Mouse (Mus musculus) midbrain, embryonic 14.5 days (tissue): ENCODE data around the gene Rgs2. TPM values are rescaled to one million over a fixed set of nuclear protein-coding genes. Genes with fewer than 3 reads are reported as not detected.

Experiments used
- ATAC-seq: fragments of 200-750 bp; cut with Nextera tagmentation; 2 replicates; pipeline ENCODE4 v1.8.0; 2017; ENCODE audit warnings: moderate number of reproducible peaks, moderate library complexity; ENCODE audit not compliant: low FRiP score, low TSS enrichment
- DNase-seq: peaks from one replicate; pipeline ENCODE4 v3.0.0-alpha.2; 2015
- H3K27ac ChIP-seq: fragments of 300-500 bp; sonication (generic); replicated peaks from 2 replicates; pipeline ENCODE4 v1.5.1; 2014; ENCODE audit warnings: mild to moderate bottlenecking, low read depth, low read length, moderate library complexity
- H3K27me3 ChIP-seq: fragments of 300-500 bp; sonication (generic); 2 replicates; pipeline ENCODE4 v1.6.1; 2014; ENCODE audit warnings: low read length, control low read depth, mixed read lengths; ENCODE audit not compliant: control insufficient read depth, insufficient read depth
- H3K36me3 ChIP-seq: fragments of 300-500 bp; sonication (generic); 2 replicates; pipeline ENCODE4 v1.6.1; 2014; ENCODE audit warnings: low read length, control low read depth; ENCODE audit not compliant: control insufficient read depth, insufficient read depth
- H3K4me1 ChIP-seq: fragments of 300-500 bp; sonication (generic); 2 replicates; pipeline ENCODE4 v1.6.1; 2014; ENCODE audit warnings: mild to moderate bottlenecking, antibody characterized with exemption, low read length, control low read depth; ENCODE audit not compliant: control insufficient read depth, insufficient read depth
- H3K4me2 ChIP-seq: fragments of 300-500 bp; sonication (generic); 2 replicates; pipeline ENCODE4 v1.6.1; 2014; ENCODE audit warnings: mild to moderate bottlenecking, low read length, moderate library complexity
- H3K4me3 ChIP-seq: fragments of 300-500 bp; sonication (generic); replicated peaks from 2 replicates; pipeline ENCODE4 v1.5.1; 2014; ENCODE audit warnings: low read depth, low read length
- H3K9ac ChIP-seq: fragments of 300-500 bp; sonication (generic); replicated peaks from 2 replicates; pipeline ENCODE4 v1.6.1; 2014; ENCODE audit warnings: mild to moderate bottlenecking, low read length, moderate library complexity
- H3K9me3 ChIP-seq: fragments of 300-500 bp; sonication (generic); 2 replicates; pipeline ENCODE4 v1.6.1; 2016; ENCODE audit warnings: low read length, control low read depth, mixed read lengths; ENCODE audit not compliant: control insufficient read depth
- WGBS: fragments of 180-500 bp; shearing (Covaris S2); extraction: QIAGEN DNeasy Blood & Tissue Kit; methylation state at CpG from one replicate; pipeline ENCODE4 v1.1.7; 2014; 5-methylcytosine and 5-hydroxymethylcytosine counted together
- polyA plus RNA-seq: library from polyadenylated mRNA; unstranded; fragments of >200 nt; fragmentation: Nextera tagmentation; extraction: Ambion mirVana; gene quantifications from 2 replicates; pipeline ENCODE4 v1.2.1, GENCODE M21; 2014

Rgs2 gene
- polyA plus RNA-seq, 1 experiment from 2014 or later, result 132 TPM

DNA sequence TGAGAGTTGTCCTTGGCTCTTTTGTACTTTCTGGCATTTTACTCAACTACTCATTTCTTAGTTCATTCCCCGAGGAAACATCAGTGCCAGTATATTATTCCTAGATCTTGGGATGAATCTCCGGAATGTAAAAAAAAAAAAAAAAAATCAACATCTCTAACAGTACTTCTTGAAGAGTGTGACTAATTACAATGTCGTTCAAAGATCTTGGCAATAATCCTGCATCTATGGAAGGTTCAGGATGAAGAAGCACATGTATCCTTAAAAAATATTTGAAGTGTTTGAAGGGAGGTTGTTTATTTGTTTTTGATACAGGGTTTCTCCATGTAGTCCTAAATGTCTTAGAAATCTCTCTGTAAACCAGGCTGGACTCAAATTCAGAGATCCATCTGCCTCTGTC lies 41.7 kb downstream of the Rgs2 start:
- H3K4me2 ChIP-seq, result no peak overlapping the region
- H3K9ac ChIP-seq, result no peak overlapping the region
- H3K27me3 ChIP-seq, result no peaks in the 10 kb centered on the region
- 68% methylated on average over 3 of the region's 3 CpGs for WGBS
- no peak for DNase-seq
- H3K9me3 ChIP-seq, result no peaks in the 10 kb centered on the region
- no peaks in the 10 kb centered on the region for H3K4me1 ChIP-seq
- H3K4me3 ChIP-seq, result no peak overlapping the region
- H3K27ac ChIP-seq, result no peak overlapping the region
- ATAC-seq, result no peak
- no peaks in the 10 kb centered on the region for H3K36me3 ChIP-seq

DNA sequence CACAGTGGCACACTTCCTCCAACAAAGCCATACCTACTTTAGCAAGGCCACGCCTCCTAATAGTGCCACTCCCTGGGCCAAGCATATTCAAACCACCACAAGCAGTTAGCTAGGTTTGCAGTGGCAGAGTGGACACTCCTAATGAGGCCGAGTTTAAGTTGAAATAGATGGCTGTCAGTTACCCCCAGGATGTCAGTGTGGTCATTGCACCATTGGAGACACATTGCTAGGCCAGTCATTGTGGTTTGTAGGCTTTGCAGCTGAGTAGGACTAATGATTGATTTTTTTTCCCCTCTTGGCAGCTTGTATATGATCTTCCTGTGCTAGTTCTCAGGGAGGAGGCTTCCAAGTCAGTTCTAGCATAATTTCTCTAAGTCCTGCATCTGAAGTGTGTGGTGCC lies 43.6 kb downstream of the Rgs2 start:
- ATAC-seq, result no peak
- DNase-seq, result no peak
- WGBS, result 82% methylated on average over 2 of the region's 2 CpGs
- Histone ChIP-seq H3K4me3 (no peak overlapping the region), H3K36me3 (no peaks in the 10 kb centered on the region), H3K27me3 (no peaks in the 10 kb centered on the region), H3K4me2 (no peak overlapping the region), H3K27ac (no peak overlapping the region), H3K9ac (no peak overlapping the region), H3K4me1 (no peaks in the 10 kb centered on the region), H3K9me3 (no peaks in the 10 kb centered on the region)

DNA sequence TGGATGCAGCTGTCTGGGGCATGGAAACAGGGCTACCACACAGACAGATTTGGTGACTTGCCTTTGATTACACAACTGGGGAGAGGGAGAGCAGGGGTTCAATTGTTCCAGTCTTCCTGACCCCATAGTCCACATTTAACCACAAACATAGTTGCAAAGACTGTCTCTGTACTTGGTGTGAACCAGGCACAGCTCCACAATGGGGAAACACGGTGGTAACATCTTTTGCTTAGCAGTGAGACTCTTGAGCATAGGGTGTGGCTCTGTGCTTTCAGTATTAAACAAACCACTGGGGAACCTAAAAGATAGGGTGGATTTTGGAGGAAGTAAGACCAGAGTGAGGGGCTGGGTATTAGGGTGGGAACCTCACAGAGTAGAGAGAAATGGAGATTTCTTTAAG lies 47.9 kb downstream of the Rgs2 start:
- Histone ChIP-seq H3K27ac (no peak overlapping the region), H3K27me3 (no peaks in the 10 kb centered on the region), H3K9ac (no peak overlapping the region), H3K9me3 (no peaks in the 10 kb centered on the region), H3K4me2 (no peak overlapping the region), H3K36me3 (no peaks in the 10 kb centered on the region), H3K4me1 (no peaks in the 10 kb centered on the region), H3K4me3 (no peak overlapping the region)
- WGBS, result 77% methylated on average over 1 of the region's 1 CpGs
- no peak for ATAC-seq
- no peak for DNase-seq

DNA sequence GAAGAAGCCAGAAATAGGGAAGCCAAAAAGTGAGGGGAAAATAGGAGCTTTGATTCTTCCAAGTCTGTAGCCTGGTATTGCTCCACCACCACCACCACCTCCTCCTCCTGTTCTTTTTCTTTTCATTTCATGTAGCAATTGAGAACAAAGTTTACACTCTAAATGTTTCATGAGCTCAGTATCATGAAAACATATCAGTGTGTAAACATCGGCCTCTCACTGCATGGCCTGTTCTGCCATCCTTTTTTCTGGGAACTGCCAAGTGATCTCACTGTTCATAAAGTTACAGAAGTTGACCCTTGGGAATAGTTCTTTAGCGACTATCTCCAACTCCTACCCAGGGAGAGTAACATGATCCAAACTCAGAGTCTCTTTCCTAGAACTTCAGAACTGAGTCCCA lies 51.1 kb downstream of the Rgs2 start:
- H3K4me3 ChIP-seq, result no peak overlapping the region
- H3K4me2 ChIP-seq, result no peak overlapping the region
- no peaks in the 10 kb centered on the region for H3K36me3 ChIP-seq
- no peak overlapping the region for H3K9ac ChIP-seq
- no peaks in the 10 kb centered on the region for H3K27me3 ChIP-seq
- H3K4me1 ChIP-seq, result no peaks in the 10 kb centered on the region
- no peak for DNase-seq
- H3K9me3 ChIP-seq, result no peaks in the 10 kb centered on the region
- WGBS, result 91% methylated on average over 2 of the region's 2 CpGs
- no peak for ATAC-seq
- H3K27ac ChIP-seq, result no peak overlapping the region

Other genes with a start within 250 kb of the Rgs2 start
- 28.8 and 45.9 TPM in 2 replicates for gene Trove2, start 227.1 kb downstream of the Rgs2 start, polyA plus RNA-seq
- 51.3 and 52.4 TPM in 2 replicates for gene Uchl5, start 226.9 kb downstream of the Rgs2 start, polyA plus RNA-seq
- gene Rgs13, start 173.2 kb upstream of the Rgs2 start, polyA plus RNA-seq, result 1.4 and 1.6 TPM in 2 replicates
- gene Rgs1, start 245.1 kb upstream of the Rgs2 start, polyA plus RNA-seq, result 0.49 TPM in 1 of 2 replicates, not detected in the other